Mouse (Mus musculus): ENCODE data around the gene Zc3h14. TPM values are rescaled to one million over a fixed set of nuclear protein-coding genes. Genes with fewer than 3 reads are reported as not detected.
A peak's percentile ranks its signal among the peaks of the same experiment; 100 is the strongest.

Gene Zc3h14
- polyA plus RNA-seq, 1 experiment from 2014 or later = 105 TPM

DNA sequence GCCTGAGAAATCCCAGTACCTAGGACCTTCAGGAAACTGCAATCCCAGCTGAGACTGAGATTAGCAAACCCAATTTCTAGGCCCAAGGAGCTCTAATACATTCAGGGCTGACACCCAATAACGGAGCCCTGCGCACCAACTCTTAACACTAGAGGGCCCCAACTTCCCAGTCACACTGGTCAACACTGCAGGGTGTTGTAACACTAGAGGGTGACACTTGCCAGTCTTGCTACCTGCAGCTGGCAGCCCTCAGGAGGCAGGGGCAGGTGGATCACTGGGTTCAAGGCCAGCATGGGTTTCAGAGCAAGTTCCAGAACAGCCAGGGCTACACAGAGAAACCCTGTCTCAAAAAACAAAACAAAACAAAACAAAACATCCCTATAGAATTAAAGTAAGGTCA, 633 bp upstream of the Zc3h14 start:
- no peak overlapping the region for H3K4me3 ChIP-seq
- 15% methylated on average over 2 of the region's 2 CpGs for WGBS
- H3K27ac ChIP-seq = no peak overlapping the region

DNA sequence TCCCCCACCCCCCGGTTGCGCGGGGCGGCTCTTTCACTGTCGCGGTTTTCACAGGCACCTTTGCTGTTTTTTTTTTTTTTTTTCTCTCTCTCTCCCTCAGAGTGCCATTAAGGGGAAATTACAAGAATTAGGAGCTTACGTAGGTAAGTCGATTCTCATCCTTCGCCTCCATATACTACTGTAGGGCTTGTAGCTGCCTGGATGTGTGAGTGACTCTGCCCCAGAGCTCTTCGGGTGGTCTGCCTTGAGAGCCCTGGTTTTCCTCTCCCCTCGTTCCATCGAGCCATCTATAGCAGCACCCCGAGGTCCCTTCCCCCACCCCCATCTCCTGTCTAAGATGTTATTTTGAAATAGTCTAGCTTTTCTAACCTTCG, 603 bp downstream of the Zc3h14 start:
- no peaks in the 10 kb centered on the region for H3K36me3 ChIP-seq (replicated peaks)
- peaks cover 32% of the 10 kb centered on the region for H3K4me1 ChIP-seq
- no peaks in the 10 kb centered on the region for H3K27me3 ChIP-seq (replicated peaks)
- H3K9ac ChIP-seq = peak overlapping the region; percentile 94
- H3K9me3 ChIP-seq = no peaks in the 10 kb centered on the region
- ATAC-seq (replicated peaks) = peak; percentile 66
- peak overlapping the region; percentile 72 for H3K4me2 ChIP-seq
- 2% methylated on average over 14 of the region's 14 CpGs for WGBS
- peak overlapping the region; percentile 91 for H3K4me3 ChIP-seq
- peak overlapping the region; percentile 96 for H3K27ac ChIP-seq

More for the DNA sequence above, 633 bp upstream of the Zc3h14 start:
- H3K9me3 ChIP-seq = no peaks in the 10 kb centered on the region
- peaks cover 32% of the 10 kb centered on the region for H3K4me1 ChIP-seq
- no peak overlapping the region for H3K9ac ChIP-seq
- H3K36me3 ChIP-seq (replicated peaks) = no peaks in the 10 kb centered on the region
- no peaks in the 10 kb centered on the region for H3K27me3 ChIP-seq (replicated peaks)
- H3K4me2 ChIP-seq = no peak overlapping the region
- ATAC-seq (replicated peaks) = peak; percentile 12; the same call in 1 of the 2 replicates

DNA sequence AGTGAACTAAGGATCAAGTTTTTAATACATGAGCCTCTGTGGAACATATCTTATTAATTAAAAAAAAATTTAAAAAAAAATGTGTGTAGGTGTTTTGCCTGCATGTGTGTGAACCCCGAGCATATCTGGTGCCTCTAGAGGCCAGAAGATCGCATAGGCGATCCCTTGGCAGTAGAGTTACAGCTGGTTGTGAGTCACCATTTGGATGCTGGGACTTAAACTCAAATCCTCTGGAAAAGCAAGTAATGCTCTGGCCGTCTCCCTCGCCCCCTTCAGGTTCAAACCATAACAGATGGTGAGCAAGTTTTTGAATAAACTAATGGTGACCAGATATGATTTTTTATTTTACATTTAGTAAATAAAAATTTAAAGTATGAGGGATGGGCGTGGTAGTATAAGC, 10.9 kb downstream of the Zc3h14 start:
- Histone ChIP-seq H3K4me2 (no peak overlapping the region), H3K9ac (no peak overlapping the region), H3K36me3 (replicated peaks) (peaks cover 40% of the 10 kb centered on the region), H3K9me3 (no peaks in the 10 kb centered on the region), H3K27ac (no peak overlapping the region), H3K4me3 (no peak overlapping the region), H3K27me3 (replicated peaks) (no peaks in the 10 kb centered on the region), H3K4me1 (no peaks in the 10 kb centered on the region)
- WGBS = 86% methylated on average over 6 of the region's 6 CpGs
- ATAC-seq (replicated peaks) = no peak

DNA sequence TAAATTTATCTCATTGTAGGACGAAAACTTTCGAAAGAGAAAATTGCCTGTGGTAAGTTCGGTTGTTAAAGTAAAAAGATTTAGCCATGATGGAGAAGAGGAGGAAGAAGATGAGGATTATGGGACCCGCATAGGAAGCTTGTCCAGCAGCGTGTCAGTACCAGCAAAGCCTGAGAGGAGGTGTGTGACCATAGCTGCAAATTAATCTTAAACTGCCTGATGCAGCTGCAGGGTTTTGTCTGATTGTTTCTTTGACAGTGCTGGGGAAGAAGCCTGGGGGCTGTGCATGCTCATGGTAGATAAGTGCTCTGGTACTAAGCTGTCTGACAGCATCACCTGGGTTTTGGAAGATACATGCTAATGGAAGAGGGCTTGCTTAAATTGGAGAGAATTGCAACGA, 12.9 kb downstream of the Zc3h14 start:
- ATAC-seq (replicated peaks) = no peak
- Histone ChIP-seq H3K9ac (no peak overlapping the region), H3K4me2 (no peak overlapping the region), H3K4me3 (no peak overlapping the region), H3K36me3 (replicated peaks) (peaks cover 50% of the 10 kb centered on the region), H3K27ac (no peak overlapping the region), H3K4me1 (no peaks in the 10 kb centered on the region), H3K9me3 (no peaks in the 10 kb centered on the region), H3K27me3 (replicated peaks) (no peaks in the 10 kb centered on the region)
- WGBS = 90% methylated on average over 6 of the region's 6 CpGs

DNA sequence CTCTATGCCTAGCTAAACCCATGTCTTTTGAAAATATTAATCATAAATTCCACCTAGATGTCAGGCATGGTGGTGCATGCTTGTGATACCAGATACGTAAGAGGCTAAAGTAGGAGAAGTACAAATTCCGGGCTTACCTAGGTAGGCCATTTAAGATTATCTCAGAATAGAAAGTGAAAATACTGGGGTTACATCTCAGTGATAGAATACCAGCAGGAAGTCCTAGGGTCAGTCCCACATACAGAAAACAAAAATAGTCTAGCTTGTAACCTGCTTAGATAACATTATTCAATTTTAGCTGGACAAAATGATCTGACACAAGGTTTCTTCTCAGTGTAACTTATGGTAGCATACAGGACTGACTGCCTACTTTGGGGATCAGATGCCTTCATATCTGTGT, 19.5 kb downstream of the Zc3h14 start:
- Histone ChIP-seq H3K27me3 (replicated peaks) (no peaks in the 10 kb centered on the region), H3K4me3 (no peak overlapping the region), H3K9me3 (no peaks in the 10 kb centered on the region), H3K27ac (no peak overlapping the region), H3K4me2 (no peak overlapping the region), H3K36me3 (replicated peaks) (peaks cover 56% of the 10 kb centered on the region; the same call in 1 of the 2 replicates), H3K4me1 (no peaks in the 10 kb centered on the region), H3K9ac (no peak overlapping the region)
- 93% methylated on average over 2 of the region's 2 CpGs for WGBS
- no peak for ATAC-seq (replicated peaks)

DNA sequence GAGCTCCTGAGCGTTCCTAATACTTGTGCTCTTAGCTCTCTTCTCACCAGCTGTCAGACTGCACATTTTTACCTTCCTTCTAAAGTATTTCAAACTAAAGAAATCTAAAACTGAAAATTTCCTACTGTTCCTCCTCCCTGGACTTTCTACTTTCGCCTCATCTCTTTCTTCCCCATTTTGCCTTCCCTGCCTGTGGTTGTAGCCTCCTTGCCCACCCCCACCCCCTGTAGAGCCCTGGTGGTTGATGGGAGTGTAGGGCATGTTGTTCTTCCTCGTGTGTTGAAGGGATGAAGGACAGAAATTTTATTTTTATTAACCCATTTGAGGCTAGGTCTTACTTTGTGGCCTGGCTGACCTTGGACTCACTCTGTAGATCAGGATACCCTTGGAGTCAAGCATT, 30.7 kb downstream of the Zc3h14 start:
- no peak for ATAC-seq (replicated peaks)
- no peaks in the 10 kb centered on the region for H3K27me3 ChIP-seq (replicated peaks)
- no peaks in the 10 kb centered on the region for H3K4me1 ChIP-seq
- WGBS = 85% methylated on average over 3 of the region's 3 CpGs
- peaks cover 43% of the 10 kb centered on the region for H3K36me3 ChIP-seq (replicated peaks)
- no peak overlapping the region for H3K4me2 ChIP-seq
- H3K27ac ChIP-seq = no peak overlapping the region
- no peaks in the 10 kb centered on the region for H3K9me3 ChIP-seq
- no peak overlapping the region for H3K9ac ChIP-seq
- no peak overlapping the region for H3K4me3 ChIP-seq

DNA sequence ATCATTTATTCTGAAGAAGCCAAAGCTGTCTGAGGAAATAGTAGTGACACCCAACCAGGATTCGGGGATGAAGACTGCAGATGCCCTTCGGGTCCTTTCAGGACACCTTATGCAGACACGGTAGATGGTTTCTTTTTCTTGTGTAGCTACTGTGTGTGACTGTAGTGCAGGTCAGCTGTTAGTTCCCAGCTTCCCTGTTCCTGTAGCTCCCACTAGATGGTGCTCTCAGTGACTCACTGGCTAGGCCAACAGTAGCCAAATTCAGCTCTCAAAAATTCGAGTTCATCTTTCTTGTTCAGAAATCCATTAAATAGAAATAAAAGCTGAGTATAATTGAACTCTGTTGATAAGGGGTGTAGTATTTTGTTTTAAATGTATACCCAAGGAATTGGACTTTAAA, 32.4 kb downstream of the Zc3h14 start:
- 82% methylated on average over 4 of the region's 4 CpGs for WGBS
- H3K4me1 ChIP-seq = no peaks in the 10 kb centered on the region
- no peaks in the 10 kb centered on the region for H3K27me3 ChIP-seq (replicated peaks)
- no peak overlapping the region for H3K4me2 ChIP-seq
- H3K36me3 ChIP-seq (replicated peaks) = peaks cover 46% of the 10 kb centered on the region
- no peak; the same call in 1 of the 2 replicates for ATAC-seq (replicated peaks)
- H3K9ac ChIP-seq = no peak overlapping the region
- no peak overlapping the region for H3K4me3 ChIP-seq
- no peaks in the 10 kb centered on the region for H3K9me3 ChIP-seq
- no peak overlapping the region for H3K27ac ChIP-seq

DNA sequence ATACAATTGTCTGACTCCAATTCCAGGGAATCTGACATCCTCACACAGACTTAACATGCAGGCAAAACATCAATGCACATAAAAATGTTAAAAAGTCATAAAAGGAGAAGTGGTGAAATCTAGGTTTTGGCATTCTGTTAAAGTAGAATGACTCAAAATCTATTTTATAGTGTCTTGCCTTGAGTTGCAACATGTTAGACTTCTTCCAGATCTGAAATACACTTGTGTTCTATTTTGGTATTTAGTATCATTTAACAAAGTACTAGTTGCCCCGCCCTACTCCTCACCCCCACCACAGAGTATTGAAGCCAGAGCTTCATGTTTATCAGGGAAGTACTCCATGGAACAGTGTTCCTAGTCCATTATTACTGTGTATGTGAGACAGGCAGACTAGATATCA, 37.5 kb downstream of the Zc3h14 start:
- Histone ChIP-seq H3K9ac (no peak overlapping the region), H3K27me3 (replicated peaks) (no peaks in the 10 kb centered on the region), H3K4me1 (no peaks in the 10 kb centered on the region), H3K4me2 (no peak overlapping the region), H3K4me3 (no peak overlapping the region), H3K27ac (no peak overlapping the region), H3K9me3 (no peaks in the 10 kb centered on the region), H3K36me3 (replicated peaks) (peaks cover 43% of the 10 kb centered on the region)
- ATAC-seq (replicated peaks) = no peak
- 93% methylated on average over 1 of the region's 1 CpGs for WGBS

DNA sequence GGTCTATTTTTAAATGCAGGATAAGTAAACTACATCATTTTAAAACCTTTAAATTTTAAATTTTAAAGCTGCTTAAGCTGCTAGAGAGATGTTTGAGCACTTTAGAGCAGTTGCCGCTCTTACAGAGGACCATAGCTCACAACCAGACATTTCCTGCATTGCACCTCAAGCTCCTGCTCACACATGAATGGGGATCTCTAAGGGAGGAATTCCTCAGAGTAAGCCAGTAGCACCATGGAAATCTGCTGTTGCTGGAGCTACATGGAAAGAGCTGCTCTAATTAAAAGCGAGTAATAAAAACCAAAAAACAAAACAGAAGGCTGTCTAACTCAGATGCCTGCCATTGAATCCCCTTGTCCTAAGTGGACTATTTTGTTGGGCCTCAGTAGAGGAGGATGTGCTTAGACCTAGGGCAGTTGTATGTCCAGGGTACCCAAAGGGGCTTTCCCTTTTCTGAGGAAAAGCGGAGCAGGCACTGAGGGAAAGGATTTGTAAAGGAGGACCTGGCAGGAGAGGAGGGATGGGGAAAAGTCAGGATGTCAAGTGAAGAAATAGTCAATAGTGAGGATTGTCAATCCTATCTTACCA, 49.1 kb downstream of the Zc3h14 start:
- 77% methylated on average over 3 of the region's 3 CpGs for WGBS
- Histone ChIP-seq H3K4me3 (no peak overlapping the region), H3K27ac (no peak overlapping the region), H3K9me3 (no peaks in the 10 kb centered on the region), H3K27me3 (replicated peaks) (no peaks in the 10 kb centered on the region), H3K36me3 (replicated peaks) (peaks cover 40% of the 10 kb centered on the region), H3K9ac (no peak overlapping the region), H3K4me1 (no peaks in the 10 kb centered on the region), H3K4me2 (no peak overlapping the region)
- ATAC-seq (replicated peaks) = no peak

DNA sequence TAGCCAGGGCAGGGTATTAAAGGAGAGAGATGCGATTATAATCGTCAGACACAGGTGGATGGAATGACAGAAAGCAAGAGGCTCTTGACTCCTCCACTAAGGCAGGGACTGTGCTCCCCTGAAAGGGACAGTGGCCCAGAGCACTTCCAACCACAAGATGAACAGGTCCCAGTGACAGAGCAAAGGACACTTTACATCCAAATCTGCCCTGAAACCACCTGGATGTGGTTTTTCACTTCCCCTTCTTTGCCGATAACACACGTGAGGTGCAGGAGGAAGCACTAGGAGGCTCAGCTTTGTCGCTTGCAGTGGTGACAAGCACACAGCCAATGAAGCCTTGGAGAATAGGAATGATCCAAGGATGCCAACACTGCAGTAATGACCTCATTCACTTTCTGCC, 53.6 kb downstream of the Zc3h14 start:
- Histone ChIP-seq H3K4me3 (no peak overlapping the region), H3K4me2 (no peak overlapping the region), H3K4me1 (no peaks in the 10 kb centered on the region), H3K27ac (no peak overlapping the region), H3K9ac (no peak overlapping the region), H3K27me3 (replicated peaks) (no peaks in the 10 kb centered on the region), H3K9me3 (no peaks in the 10 kb centered on the region), H3K36me3 (replicated peaks) (peaks cover 29% of the 10 kb centered on the region)
- ATAC-seq (replicated peaks) = no peak
- 89% methylated on average over 5 of the region's 5 CpGs for WGBS

DNA sequence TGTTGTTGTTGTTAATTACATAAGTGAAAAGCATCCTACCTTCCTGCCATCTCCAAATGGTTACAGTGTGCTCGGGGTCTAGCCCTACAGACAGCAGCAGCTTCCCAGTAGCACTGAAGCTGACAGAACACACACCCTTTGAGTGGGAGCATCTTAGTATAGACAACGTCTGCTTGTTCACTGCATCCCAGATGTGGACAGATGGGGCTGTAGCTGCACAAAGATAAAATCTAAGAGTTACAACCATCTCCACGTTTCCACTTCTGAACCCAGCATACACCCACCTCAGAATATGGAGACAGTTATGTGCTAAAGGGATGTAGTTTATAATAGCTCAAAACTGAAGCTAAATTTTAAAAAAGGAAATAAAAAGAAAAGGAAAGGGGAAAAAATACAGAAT, 55.5 kb downstream of the Zc3h14 start:
- WGBS = 86% methylated on average over 3 of the region's 3 CpGs

DNA sequence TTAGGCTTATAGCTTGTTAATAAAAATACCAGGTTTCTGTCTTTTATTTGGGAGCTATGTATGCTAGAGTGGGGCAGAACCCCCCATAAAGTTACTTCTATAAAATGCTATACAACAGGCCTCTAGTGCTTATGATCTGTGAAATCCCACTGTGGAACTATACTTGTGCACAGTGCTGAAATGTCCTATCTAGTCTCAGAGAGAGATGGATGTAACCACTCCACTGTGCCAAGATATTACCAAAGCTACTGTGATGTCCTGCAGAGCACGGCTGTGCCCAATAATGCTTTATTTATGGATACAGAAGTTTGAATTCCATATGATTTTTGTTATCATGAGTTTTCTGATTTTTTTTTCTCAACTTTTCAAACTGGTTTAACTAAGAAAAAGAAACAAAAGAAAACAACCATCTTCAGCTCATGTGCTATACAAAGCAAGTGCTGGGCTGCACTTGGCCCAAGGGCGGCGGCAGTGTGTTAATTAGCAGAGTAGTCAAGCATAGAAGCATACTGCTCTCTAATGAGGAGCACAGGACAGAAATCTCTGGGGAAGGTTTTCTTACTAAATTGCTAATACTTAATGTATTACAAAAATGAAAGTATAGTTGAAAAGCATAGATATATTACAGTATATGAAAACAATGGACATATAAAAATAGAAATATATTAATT, 57.4 kb downstream of the Zc3h14 start:
- WGBS = 84% methylated on average over 3 of the region's 3 CpGs
- H3K4me2 ChIP-seq = no peak overlapping the region

More for the DNA sequence above, 55.5 kb downstream of the Zc3h14 start:
- H3K27me3 ChIP-seq (replicated peaks) = no peaks in the 10 kb centered on the region
- H3K4me2 ChIP-seq = no peak overlapping the region
- no peak overlapping the region for H3K9ac ChIP-seq
- no peaks in the 10 kb centered on the region for H3K4me1 ChIP-seq
- peaks cover 21% of the 10 kb centered on the region for H3K36me3 ChIP-seq (replicated peaks)
- H3K4me3 ChIP-seq = no peak overlapping the region
- H3K27ac ChIP-seq = no peak overlapping the region
- ATAC-seq (replicated peaks) = no peak
- H3K9me3 ChIP-seq = no peaks in the 10 kb centered on the region

DNA sequence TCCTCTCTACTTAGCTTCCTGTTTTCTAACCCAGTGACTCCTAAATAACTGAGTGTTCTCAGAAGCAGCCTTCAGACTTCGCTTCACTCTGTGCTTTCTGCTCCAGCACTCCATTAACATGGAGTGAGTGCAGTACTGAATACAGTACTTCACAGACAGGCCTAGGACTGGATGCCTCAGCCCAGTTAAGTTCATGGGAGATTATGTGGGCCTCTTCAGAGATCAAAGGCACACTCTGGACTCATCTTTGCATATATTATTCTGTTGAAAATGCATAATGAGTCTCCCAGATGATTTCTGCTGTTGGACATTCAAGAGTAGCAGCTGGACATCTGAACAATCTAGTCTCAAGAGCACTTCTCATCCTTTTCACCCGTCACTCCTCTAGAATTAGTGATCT, 74.0 kb downstream of the Zc3h14 start:
- H3K9ac ChIP-seq = no peak overlapping the region
- no peaks in the 10 kb centered on the region for H3K9me3 ChIP-seq
- H3K27me3 ChIP-seq (replicated peaks) = no peaks in the 10 kb centered on the region
- H3K27ac ChIP-seq = no peak overlapping the region
- ATAC-seq (replicated peaks) = no peak
- H3K4me1 ChIP-seq = no peaks in the 10 kb centered on the region
- H3K4me2 ChIP-seq = no peak overlapping the region
- H3K4me3 ChIP-seq = no peak overlapping the region
- H3K36me3 ChIP-seq (replicated peaks) = peaks cover 7% of the 10 kb centered on the region; the same call in 1 of the 2 replicates
- 43% methylated on average over 2 of the region's 2 CpGs for WGBS

More for the DNA sequence above, 57.4 kb downstream of the Zc3h14 start:
- Histone ChIP-seq H3K9ac (no peak overlapping the region), H3K4me3 (no peak overlapping the region), H3K9me3 (no peaks in the 10 kb centered on the region), H3K4me1 (no peaks in the 10 kb centered on the region), H3K36me3 (replicated peaks) (peaks cover 8% of the 10 kb centered on the region), H3K27me3 (replicated peaks) (no peaks in the 10 kb centered on the region), H3K27ac (no peak overlapping the region)
- ATAC-seq (replicated peaks) = no peak

Measured in midbrain, embryonic 15.5 days (tissue).